Mouse (Mus musculus) forebrain, embryonic 14.5 days (tissue): Measurements from ENCODE around the gene Nenf. TPM values are rescaled to one million over a fixed set of nuclear protein-coding genes. Genes with fewer than 3 reads are reported as not detected.

Source experiments
- ATAC-seq: fragments of 200-750 bp; cut with Nextera tagmentation; 2 replicates; pipeline ENCODE4 v1.8.0; 2017; ENCODE audit warnings: mild to moderate bottlenecking, moderate library complexity
- DNase-seq: peaks from one replicate; pipeline ENCODE4 v3.0.0-alpha.2; 2015; ENCODE audit warnings: low spot score
- H3K27ac ChIP-seq: fragments of 300-500 bp; sonication (generic); 2 replicates; pipeline ENCODE4 v1.5.1; 2014; ENCODE audit warnings: low read depth, mild to moderate bottlenecking, control low read depth, low read length, moderate library complexity
- H3K27me3 ChIP-seq: fragments of 300-500 bp; sonication (generic); replicated peaks from 2 replicates; pipeline ENCODE4 v1.6.1; 2014; ENCODE audit warnings: low read length, control low read depth, mixed read lengths; ENCODE audit not compliant: control insufficient read depth, insufficient read depth
- H3K36me3 ChIP-seq: fragments of 300-500 bp; sonication (generic); 2 replicates; pipeline ENCODE4 v1.6.1; 2014; ENCODE audit warnings: low read length, control low read depth; ENCODE audit not compliant: control insufficient read depth, insufficient read depth
- H3K4me1 ChIP-seq: fragments of 300-500 bp; sonication (generic); 2 replicates; pipeline ENCODE4 v1.6.1; 2014; ENCODE audit warnings: antibody characterized with exemption, low read length, control low read depth; ENCODE audit not compliant: control insufficient read depth, insufficient read depth
- H3K4me2 ChIP-seq: fragments of 300-500 bp; sonication (generic); 2 replicates; pipeline ENCODE4 v1.6.1; 2014; ENCODE audit warnings: mild to moderate bottlenecking, control low read depth, low read length
- H3K4me3 ChIP-seq: fragments of 300-500 bp; sonication (generic); 2 replicates; pipeline ENCODE4 v1.5.1; 2014; ENCODE audit warnings: low read depth, low read length, control low read depth
- H3K9ac ChIP-seq: fragments of 300-500 bp; sonication (generic); 2 replicates; pipeline ENCODE4 v1.6.1; 2014; ENCODE audit warnings: mild to moderate bottlenecking, low read length, control low read depth, moderate library complexity
- H3K9me3 ChIP-seq: fragments of 300-500 bp; sonication (generic); replicated peaks from 2 replicates; pipeline ENCODE4 v1.6.1; 2016; ENCODE audit warnings: low read length, control low read depth, mixed read lengths; ENCODE audit not compliant: control insufficient read depth
- WGBS: fragments of 180-500 bp; shearing (Covaris S2); extraction: QIAGEN DNeasy Blood & Tissue Kit; methylation state at CpG from one replicate; pipeline ENCODE4 v1.1.7; 2014; 5-methylcytosine and 5-hydroxymethylcytosine counted together
- polyA plus RNA-seq: library from polyadenylated mRNA; unstranded; fragments of >200 nt; fragmentation: Nextera tagmentation; extraction: Ambion mirVana; gene quantifications from 2 replicates; pipeline ENCODE4 v1.2.1, GENCODE M21; 2014

The Nenf gene
- polyA plus RNA-seq, 1 experiment from 2014 or later = 128 TPM

DNA sequence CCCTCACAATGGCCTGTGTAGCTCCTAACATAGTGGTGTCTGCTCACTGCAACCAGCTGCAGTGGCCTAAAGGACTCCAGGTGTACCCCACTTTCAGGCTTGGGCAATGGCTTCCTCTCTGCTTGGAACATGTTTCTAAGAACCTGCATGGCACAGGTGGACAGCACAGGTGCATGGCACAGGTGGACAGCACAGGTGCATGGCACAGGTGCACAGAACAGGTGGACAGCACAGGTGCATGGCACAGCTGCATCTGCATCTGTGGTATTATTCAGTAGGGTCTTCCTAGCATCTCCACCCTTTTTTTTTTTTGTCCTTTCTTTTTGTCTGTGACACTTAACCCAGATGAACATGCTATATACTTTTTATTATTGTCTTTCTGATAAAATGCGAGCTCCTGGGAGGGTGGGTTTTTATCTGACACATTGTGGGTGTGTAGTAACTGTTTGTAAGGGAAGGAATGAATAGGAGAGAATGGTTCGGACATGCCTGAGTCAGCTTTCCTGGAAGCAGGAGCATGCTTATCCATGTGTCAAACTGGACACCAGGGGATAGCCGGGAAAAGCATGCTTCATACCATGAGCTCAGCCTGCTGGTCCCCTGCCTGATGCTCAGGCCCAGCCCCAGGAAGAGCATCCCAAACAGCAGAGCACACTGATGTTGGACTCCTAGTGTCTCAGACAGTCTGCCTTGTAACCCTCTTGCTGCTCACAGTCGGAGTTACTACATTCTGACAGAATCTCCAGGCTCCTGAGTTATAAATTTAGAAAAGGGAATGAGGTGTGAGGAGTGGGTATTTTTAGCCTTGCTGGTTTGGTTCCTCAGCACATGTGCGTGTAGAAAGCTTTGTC, 49.0 kb downstream of the Nenf start:
- Histone ChIP-seq H3K4me1 (no peaks in the 10 kb centered on the region), H3K27me3 (no peaks in the 10 kb centered on the region), H3K9me3 (no peaks in the 10 kb centered on the region), H3K4me3 (no peak overlapping the region), H3K9ac (no peak overlapping the region), H3K4me2 (no peak overlapping the region), H3K36me3 (no peaks in the 10 kb centered on the region), H3K27ac (no peak overlapping the region)
- WGBS = 87% methylated on average over 5 of the region's 5 CpGs
- DNase-seq (no peak), ATAC-seq (no peak)

DNA sequence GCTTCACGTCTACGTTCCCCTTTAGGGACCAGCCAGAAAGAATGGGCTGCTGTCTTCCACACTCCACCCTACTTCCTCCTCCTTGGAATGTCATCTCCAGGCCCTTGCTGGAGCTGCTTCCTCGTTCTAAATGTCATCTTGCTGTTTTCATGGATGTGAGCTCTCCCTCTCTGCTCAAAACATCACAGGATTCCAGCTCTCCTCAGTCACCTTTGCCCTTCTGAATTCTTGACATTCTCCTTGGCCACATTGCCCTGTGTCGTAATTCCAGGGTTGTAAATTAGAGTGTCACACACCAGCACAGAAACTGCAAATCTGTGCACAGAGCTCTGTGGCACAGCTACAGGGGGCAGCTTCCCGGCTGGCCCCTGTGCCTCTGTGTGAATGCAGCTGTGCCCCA, 50.1 kb downstream of the Nenf start:
- H3K9ac ChIP-seq = no peak overlapping the region
- no peaks in the 10 kb centered on the region for H3K9me3 ChIP-seq
- H3K27me3 ChIP-seq = no peaks in the 10 kb centered on the region
- H3K4me3 ChIP-seq = no peak overlapping the region
- WGBS = 72% methylated on average over 5 of the region's 5 CpGs
- no peak for DNase-seq
- ATAC-seq = no peak
- H3K36me3 ChIP-seq = no peaks in the 10 kb centered on the region
- H3K4me2 ChIP-seq = no peak overlapping the region
- H3K27ac ChIP-seq = no peak overlapping the region
- H3K4me1 ChIP-seq = no peaks in the 10 kb centered on the region

DNA sequence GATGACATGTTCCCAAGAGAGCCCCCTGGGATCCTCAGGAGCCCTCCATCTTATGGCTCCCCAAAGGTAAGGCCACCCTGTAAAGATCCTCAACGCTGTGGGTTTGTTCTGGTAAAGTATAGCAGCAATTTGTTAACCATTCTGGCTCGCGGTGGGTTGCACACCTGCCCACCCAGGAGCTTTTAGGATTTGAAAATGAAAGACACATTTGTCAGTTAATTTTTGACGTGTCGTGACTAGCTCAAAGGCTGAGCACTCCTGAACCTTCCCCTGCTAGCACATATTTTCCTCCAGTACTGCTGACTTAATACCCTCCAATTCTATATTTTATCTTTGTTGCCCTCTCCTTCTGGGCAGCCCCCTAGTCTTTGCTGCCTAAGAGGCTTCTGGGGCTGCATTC, 50.8 kb downstream of the Nenf start:
- ATAC-seq = no peak
- no peak for DNase-seq
- no peaks in the 10 kb centered on the region for H3K9me3 ChIP-seq
- no peak overlapping the region for H3K9ac ChIP-seq
- H3K4me3 ChIP-seq = no peak overlapping the region
- no peak overlapping the region for H3K27ac ChIP-seq
- 87% methylated on average over 5 of the region's 5 CpGs for WGBS
- no peaks in the 10 kb centered on the region for H3K27me3 ChIP-seq
- no peaks in the 10 kb centered on the region for H3K36me3 ChIP-seq
- H3K4me1 ChIP-seq = no peaks in the 10 kb centered on the region
- H3K4me2 ChIP-seq = no peak overlapping the region

DNA sequence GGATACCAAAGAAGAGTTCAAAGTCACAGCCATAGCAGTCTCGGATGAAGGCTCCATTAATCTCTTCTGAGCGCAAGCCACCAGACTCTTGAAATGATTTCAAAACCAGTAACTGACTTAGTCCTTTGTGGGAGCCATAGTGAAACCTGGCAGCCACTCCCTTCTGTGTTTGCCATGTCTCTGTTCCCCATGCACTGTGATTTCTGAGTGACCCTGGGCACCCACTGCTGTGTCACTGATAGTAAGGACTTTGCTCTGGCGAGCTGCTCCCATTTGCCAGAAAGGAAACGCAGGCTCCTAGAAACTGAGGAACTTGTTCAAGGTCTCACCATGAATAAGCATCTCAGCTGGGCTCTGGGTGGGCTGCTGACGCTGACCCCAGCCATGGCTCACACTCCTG, 54.5 kb downstream of the Nenf start:
- no peak overlapping the region for H3K4me3 ChIP-seq
- H3K36me3 ChIP-seq = no peaks in the 10 kb centered on the region
- no peak overlapping the region for H3K9ac ChIP-seq
- DNase-seq = no peak
- H3K27ac ChIP-seq = no peak overlapping the region
- WGBS = 87% methylated on average over 5 of the region's 5 CpGs
- no peaks in the 10 kb centered on the region for H3K4me1 ChIP-seq
- H3K27me3 ChIP-seq = no peaks in the 10 kb centered on the region
- H3K9me3 ChIP-seq = no peaks in the 10 kb centered on the region
- no peak overlapping the region for H3K4me2 ChIP-seq
- no peak for ATAC-seq

DNA sequence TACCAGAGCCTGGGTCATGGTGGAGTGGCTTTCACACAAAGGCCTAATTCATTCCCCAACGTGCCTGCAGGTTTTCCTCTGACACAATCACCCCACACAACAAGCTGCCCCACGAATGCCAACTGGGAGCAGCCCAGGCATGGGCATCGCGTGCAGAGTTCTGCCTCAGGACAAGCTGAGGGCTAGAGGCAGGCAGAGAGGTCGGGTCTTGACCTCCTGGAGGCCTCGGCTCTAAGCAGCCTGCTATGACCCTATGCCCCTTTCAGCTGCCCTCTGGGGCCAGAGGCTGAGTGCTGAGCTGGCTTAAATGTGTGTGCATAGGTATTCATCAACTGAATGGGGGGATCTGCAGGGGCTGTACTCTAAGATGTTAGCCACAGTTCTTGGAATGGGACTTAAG, 56.1 kb downstream of the Nenf start:
- Histone ChIP-seq H3K27ac (no peak overlapping the region), H3K4me1 (no peaks in the 10 kb centered on the region), H3K36me3 (no peaks in the 10 kb centered on the region), H3K4me3 (no peak overlapping the region), H3K9ac (no peak overlapping the region), H3K4me2 (no peak overlapping the region), H3K27me3 (no peaks in the 10 kb centered on the region), H3K9me3 (no peaks in the 10 kb centered on the region)
- 16% methylated on average over 6 of the region's 6 CpGs for WGBS
- ATAC-seq (no peak), DNase-seq (no peak)

DNA sequence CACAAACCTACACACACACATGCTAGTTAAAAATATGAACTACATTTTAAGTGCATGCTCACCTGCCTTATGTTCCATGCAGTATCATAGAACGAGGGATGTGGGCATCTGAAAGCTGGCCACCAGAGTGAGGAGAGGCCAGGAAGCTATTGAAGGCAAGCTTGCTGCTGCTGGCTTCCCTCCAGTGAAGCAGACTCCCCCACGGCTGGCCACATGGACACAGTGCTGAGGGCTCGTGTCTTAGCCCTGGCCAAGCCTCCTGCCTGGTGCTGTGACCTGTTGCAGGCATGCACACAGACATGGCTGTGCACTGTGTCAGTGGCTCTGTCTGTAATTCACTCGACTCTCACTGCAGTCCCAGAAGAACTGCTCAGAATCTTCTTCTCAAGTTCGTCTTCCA, 58.3 kb downstream of the Nenf start:
- Histone ChIP-seq H3K4me3 (no peak overlapping the region), H3K9ac (no peak overlapping the region), H3K27ac (no peak overlapping the region), H3K36me3 (no peaks in the 10 kb centered on the region), H3K9me3 (no peaks in the 10 kb centered on the region), H3K27me3 (no peaks in the 10 kb centered on the region), H3K4me2 (no peak overlapping the region), H3K4me1 (no peaks in the 10 kb centered on the region)
- DNase-seq = no peak
- no peak for ATAC-seq
- WGBS = 83% methylated on average over 5 of the region's 5 CpGs

DNA sequence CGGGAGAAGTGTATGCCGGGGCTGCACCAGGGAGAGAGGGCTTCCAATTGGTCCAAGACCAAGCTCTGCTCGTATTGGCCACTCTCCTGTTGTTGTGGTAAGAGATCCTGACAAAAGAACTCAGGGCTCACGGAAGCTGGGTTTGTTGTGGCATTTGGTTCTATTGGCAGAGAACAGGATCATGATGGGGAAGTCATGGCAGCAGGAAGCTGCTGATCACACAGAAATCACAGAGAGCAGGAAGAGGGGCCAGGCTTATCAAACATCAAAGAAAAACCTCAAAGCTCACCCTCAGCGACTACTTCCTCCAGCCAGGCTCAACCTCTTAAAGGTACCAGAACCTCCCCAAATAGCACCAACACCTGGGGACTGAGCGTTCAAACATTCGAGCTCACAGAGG, 58.9 kb downstream of the Nenf start:
- no peaks in the 10 kb centered on the region for H3K27me3 ChIP-seq
- H3K4me2 ChIP-seq = no peak overlapping the region
- ATAC-seq (no peak), DNase-seq (no peak)
- H3K9me3 ChIP-seq = no peaks in the 10 kb centered on the region
- no peaks in the 10 kb centered on the region for H3K4me1 ChIP-seq
- H3K36me3 ChIP-seq = no peaks in the 10 kb centered on the region
- H3K9ac ChIP-seq = no peak overlapping the region
- no peak overlapping the region for H3K4me3 ChIP-seq
- WGBS = 29% methylated on average over 7 of the region's 7 CpGs
- H3K27ac ChIP-seq = no peak overlapping the region

DNA sequence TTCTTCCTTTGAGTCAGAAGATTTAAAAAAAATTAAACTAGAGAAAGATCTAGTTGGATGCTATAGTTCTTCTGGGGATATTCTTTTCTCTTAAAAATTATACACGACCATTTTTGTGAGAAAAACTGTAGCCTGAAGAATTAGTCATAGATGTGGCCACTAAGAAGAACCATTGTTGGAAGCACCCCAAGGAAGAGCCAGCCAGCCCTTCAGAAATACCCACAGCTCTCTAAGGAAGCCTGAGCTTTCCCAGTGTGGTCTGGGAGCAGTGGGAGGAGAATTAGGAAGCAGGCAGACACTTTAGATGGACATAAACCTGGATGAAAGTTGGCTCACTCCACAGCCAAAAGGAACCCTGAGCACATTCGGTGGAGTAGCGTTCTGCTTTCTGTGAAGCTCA, 59.5 kb downstream of the Nenf start:
- no peak overlapping the region for H3K4me2 ChIP-seq
- no peak for DNase-seq
- ATAC-seq = no peak
- H3K9me3 ChIP-seq = no peaks in the 10 kb centered on the region
- H3K4me1 ChIP-seq = no peaks in the 10 kb centered on the region
- no peak overlapping the region for H3K9ac ChIP-seq
- no peaks in the 10 kb centered on the region for H3K36me3 ChIP-seq
- WGBS = 63% methylated on average over 3 of the region's 3 CpGs
- H3K27me3 ChIP-seq = no peaks in the 10 kb centered on the region
- H3K27ac ChIP-seq = no peak overlapping the region
- H3K4me3 ChIP-seq = no peak overlapping the region

DNA sequence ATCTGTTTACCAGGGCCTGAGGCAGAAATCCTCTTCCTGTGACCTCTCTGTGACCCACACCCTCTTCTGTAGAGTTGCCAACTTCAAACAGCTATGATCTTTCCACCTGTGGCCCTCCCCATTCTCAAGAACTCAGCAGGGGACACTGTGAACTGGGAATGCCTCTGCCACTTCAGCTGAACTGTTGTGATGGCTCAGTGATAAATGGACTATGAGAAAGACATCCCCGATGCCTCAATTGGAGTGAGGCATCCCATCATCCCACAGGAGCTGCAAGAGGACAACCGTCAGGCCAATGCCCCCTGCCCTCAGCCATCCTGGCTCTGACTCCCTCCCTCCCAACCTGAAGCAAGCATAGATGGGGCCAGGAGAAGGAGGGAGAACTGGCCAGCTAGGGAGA, 60.0 kb downstream of the Nenf start:
- Histone ChIP-seq H3K4me3 (no peak overlapping the region), H3K27ac (no peak overlapping the region), H3K9ac (no peak overlapping the region), H3K36me3 (no peaks in the 10 kb centered on the region), H3K9me3 (no peaks in the 10 kb centered on the region), H3K4me2 (no peak overlapping the region), H3K27me3 (no peaks in the 10 kb centered on the region), H3K4me1 (no peaks in the 10 kb centered on the region)
- DNase-seq (no peak), ATAC-seq (no peak)
- 65% methylated on average over 2 of the region's 2 CpGs for WGBS
